Mouse (Mus musculus) neutrophil, adult 5-6 weeks (primary cell): Measurements from ENCODE around the gene Abcc4. TPM values are rescaled to one million over a fixed set of nuclear protein-coding genes. Genes with fewer than 3 reads are reported as not detected.
A peak's percentile ranks its signal among the peaks of the same experiment; 100 is the strongest.

Experiments used
- ATAC-seq: fragments of 151-379, 151-347 bp; 2 replicates; pipeline ENCODE4 v1.8.0; 2017; ENCODE audit warnings: mild to moderate bottlenecking, moderate TSS enrichment; ENCODE audit not compliant: insufficient number of reproducible peaks, poor library complexity, low FRiP score, severe bottlenecking; ENCODE audit errors: extremely low read depth
- total RNA-seq: library from RNA; stranded (forward); fragments of 200-1000 nt; gene quantifications from 2 replicates; pipeline ENCODE4 v1.2.3, GENCODE M21; 2017

The Abcc4 gene
- total RNA-seq, result 11.4 and 12.6 TPM in 2 replicates

DNA sequence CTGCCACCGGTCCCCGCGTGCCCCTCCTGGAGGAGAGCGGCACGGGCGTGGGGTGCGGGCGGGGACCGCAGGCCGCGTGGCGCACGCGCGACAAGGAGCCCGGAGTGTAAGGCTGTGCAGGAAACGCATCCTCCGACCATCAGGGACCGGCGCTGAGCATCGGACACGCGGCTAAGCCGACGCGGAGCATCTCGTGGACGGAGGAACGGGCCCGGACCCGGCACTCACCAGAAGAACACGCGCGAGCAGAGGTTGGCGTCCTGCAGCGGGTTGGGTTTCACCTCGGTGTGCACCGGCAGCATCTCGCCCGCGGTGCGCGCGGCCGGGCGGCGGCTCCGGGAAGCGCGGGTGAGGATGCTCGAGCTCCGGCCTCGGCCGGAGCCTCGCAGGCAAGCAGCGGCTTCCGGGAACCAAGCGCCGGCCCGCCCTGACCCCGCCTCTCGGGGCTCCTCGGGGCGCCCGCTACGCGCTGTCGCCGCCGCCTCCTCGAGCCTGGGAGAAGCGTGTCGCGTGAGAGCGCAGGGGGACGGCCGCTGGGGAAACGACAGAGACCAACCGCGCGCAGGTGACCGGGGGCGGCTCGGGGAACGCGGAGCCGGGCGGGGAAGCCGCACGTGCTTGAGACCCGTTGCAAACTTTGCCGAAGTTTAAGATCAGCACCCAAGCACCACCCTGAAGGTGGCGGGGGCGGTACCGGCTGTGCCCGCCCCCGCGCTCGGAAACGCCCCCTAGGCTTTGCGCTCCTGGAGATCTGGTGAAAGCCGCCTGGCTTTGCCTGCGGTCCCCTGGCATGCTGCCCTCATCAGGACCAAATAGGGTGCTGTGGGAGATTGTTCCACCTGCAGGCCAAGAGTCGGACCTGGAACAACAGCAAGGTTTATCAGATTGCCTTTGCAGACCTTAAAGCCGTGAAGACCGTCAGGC, at the start of gene Abcc4:
Gene Abcc4 (minus strand): TSS at position 412 of the 924 bp plus-strand sequence.
- peak; percentile 68 for ATAC-seq

DNA sequence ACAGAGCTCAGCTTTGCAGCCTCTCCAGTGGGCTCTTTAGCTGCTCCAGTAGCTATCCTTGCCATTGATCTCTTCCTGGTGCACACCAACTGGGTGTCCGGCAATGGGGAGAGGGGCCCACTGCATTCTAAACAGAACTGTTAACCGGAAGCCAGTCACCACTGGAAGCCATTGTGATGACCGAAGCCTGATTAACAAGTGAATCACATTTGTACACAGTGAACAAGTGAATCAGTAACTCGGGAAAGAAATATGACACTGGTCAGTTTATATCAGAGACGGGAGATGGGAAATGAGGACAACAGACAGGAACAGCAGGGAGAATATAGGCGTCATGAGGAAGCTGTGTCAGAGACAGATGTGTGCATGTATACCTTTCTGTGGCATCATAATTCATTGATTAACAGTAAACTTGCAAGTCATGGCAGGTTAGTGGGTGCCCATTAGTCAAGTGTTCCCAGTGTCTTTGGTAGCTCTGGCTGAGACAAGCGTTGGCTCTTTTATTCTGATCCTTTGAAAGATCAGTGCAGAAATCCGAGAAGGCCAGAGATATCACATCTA, 45.3 kb upstream of the Abcc4 start:
- no peak for ATAC-seq

DNA sequence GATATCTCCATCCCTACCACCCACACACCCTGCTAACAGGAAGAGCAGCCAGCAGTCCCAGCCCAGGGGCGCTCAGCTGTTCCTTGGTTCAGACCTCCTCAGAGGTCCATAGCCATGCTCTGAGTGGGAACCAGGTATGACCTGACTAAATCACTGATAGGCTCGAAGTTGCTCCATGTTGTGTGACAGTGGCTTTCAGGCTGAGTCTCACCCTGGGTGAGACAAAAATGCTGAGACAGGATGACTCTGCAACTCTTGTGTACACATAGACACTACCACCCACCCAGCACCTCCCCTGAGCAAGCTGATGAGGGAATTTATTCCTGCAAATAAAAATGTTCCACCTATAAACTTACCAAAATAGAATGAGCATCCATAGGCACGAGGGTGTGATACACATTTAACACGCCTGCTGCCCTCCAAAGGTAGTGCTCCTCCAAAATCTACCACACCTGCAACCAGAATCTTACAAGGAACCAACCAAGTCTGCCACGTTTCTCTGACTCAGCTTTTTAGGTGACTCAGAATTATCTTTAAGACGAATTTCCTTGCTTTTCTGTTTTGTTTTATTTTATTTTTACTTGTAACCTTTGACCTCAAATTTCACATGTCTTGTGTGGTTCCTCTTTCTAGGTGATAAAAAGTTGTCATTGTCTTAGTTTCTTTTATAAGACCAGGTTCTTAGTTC, 44.6 kb upstream of the Abcc4 start:
- no peak for ATAC-seq

DNA sequence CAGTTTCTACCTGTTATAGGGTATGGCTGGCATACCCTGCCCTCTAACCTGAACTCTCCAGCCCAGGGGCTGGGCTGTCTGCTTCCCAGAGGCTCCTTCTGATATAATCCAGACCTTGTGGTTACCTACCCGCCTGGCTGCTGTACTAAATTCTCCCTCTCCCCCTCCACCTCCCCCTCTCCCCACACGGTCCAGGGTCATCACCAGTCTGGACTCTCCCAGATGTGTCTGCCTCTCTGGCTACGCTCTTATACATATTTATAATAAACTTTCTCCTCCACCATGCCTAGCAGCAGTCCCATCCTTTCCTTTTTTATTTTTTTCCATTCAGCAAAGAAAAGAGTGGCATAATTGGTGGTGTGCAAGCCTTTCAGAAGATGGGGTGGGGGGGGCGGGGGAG, 43.7 kb upstream of the Abcc4 start:
- ATAC-seq, result no peak

GRCm38 (mm10) chr14:118749068-118749467, 43.0 kb upstream of the Abcc4 start:
- ATAC-seq, result no peak

DNA sequence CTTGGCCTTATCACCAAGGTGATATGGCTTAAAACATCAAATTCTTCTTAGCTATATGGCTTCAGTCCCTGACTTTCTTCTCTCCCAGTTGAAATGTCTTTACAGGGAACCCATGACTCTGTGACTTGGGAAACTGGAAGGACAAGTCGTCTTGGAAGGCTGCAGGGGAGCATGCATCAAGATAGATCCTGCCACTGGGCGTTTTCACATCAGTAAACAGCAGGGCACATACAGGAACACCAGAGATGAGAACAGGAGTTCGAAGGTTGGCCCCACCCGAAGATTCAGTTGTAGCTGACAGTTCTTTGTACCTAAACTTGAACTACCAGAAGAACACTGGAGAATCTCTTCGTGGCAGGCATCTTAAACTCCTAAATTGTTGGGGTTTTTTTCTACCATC, 36.8 kb upstream of the Abcc4 start:
- ATAC-seq, result no peak

- no peak for ATAC-seq
Measured at GRCm38 (mm10) chr14:118741780-118742179, 35.8 kb upstream of the Abcc4 start.

GRCm38 (mm10) chr14:118737251-118737888, 31.4 kb upstream of the Abcc4 start:
- ATAC-seq, result no peak

- ATAC-seq, result no peak
Measured at GRCm38 (mm10) chr14:118735114-118735513, 29.1 kb upstream of the Abcc4 start.

GRCm38 (mm10) chr14:118733146-118733545, 27.1 kb upstream of the Abcc4 start:
- no peak for ATAC-seq

GRCm38 (mm10) chr14:118730631-118731030, 24.6 kb upstream of the Abcc4 start:
- ATAC-seq, result no peak

- no peak for ATAC-seq
Measured at GRCm38 (mm10) chr14:118725467-118725866, 19.4 kb upstream of the Abcc4 start.

- no peak for ATAC-seq
Measured at GRCm38 (mm10) chr14:118723920-118724693, 18.1 kb upstream of the Abcc4 start.

- ATAC-seq, result no peak
Measured at GRCm38 (mm10) chr14:118719566-118720174, 13.7 kb upstream of the Abcc4 start.

DNA sequence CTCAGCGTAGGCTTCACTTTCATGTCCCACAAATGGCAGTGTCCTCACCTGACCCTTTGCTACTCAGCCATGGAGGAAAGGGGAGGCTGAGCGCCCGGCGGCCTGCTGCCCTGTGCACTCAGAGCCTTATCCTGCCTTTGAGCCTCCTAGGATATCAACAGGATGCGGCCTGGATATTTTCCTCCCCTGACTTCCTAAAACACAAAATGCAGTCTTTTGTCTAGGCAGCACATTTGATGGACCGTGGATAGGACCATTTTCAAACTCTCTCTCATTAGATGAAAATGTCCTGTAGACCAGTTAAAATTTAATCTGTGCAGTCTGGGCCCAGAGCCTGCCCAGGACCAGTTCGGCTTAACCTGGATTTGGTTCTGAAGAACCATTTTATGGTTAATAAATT, 12.6 kb upstream of the Abcc4 start:
- no peak for ATAC-seq

DNA sequence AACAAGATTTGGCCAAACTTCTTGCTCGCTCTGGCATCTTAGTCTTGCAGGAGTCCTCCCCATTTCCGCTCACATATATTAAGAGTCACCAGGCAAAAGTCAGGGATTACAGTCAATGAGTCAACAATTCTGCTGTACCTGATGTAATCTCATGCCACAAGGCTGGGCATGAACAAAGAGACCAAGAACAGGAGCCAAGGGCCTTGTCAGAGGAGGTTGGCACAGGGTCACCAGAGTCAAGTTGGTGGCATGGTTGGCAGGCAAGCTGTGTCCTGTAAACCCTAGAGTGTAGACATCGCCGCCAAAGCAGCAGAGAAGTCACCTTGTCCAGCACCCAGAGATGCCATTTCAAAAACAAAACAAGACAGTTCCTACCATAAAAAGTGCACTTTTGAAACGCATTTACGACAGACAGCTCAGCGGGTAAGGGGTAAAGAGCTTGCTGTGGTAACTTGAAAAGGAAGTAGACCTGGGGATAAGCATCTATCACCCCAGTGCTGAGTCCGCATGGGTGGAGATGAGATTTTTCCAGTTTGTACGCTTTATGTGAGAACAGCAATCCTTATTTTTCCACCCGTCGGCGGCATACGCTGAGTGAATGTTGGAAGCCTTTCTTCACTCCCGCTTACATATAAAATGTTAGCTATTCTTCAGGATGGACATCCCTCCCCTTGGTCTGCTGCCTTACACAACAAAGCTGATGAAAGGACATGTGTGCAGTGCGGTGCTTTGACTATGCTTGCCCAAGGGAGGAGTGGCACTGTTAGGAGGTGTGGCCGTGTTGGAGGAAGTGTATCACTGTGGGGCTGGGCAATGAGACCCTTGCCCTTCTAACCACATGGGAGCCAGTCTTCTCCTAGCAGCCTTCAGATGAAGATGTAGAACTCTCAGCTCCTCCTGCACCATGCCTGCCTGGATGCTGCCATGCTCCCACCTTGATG, 10.6 kb upstream of the Abcc4 start:
- no peak for ATAC-seq

- ATAC-seq, result no peak
Measured at GRCm38 (mm10) chr14:118714720-118715119, 8.7 kb upstream of the Abcc4 start.
